Mouse (Mus musculus) colon, adult 2 months (tissue): Measurements from ENCODE around the gene Trim56. TPM values are rescaled to one million over a fixed set of nuclear protein-coding genes. Genes with fewer than 3 reads are reported as not detected.

ENCODE experiments used
- polyA plus RNA-seq: library from polyadenylated mRNA; depleted of rRNA; stranded (reverse); fragments of >200 nt; gene quantifications from 2 replicates; pipeline ENCODE4 v1.2.3, GENCODE M21; 2012; rRNA removed

Trim56 gene
- 15.4 and 16.4 TPM in 2 replicates for polyA plus RNA-seq

GRCm38 (mm10) chr5:137115866-137116847 lies at the start of gene Trim56:
Gene Trim56 (minus strand): TSS chr5:137116209.

GRCm38 (mm10) chr5:137149272-137149882 lies 33.4 kb upstream of the Trim56 start, which contains the start of gene Muc3:
Gene Muc3 (minus strand): TSS chr5:137149322.

GRCm38 (mm10) chr5:137072079-137072960 lies 43.7 kb downstream of the Trim56 start, which contains the start of gene Serpine1:
Gene Serpine1 (minus strand): TSS chr5:137072268.

Other genes starting within 250 kb of the Trim56 start
- gene Col26a1, start 233.0 kb downstream of the Trim56 start, polyA plus RNA-seq: 0.27 and 2.0 TPM in 2 replicates
- gene Ift22, start 208.1 kb downstream of the Trim56 start, polyA plus RNA-seq: 7.9 and 8.7 TPM in 2 replicates
- 159 and 165 TPM in 2 replicates for gene Fis1, start 162.9 kb downstream of the Trim56 start, polyA plus RNA-seq
- gene Cldn15, start 149.6 kb downstream of the Trim56 start, polyA plus RNA-seq: 178 and 190 TPM in 2 replicates
- gene Plod3, start 129.2 kb downstream of the Trim56 start, polyA plus RNA-seq: 46.7 and 47.3 TPM in 2 replicates
- gene Znhit1, start 128.2 kb downstream of the Trim56 start, polyA plus RNA-seq: 101 and 108 TPM in 2 replicates
- 1.5 and 1.7 TPM in 2 replicates for gene Vgf, start 89.8 kb downstream of the Trim56 start, polyA plus RNA-seq
- gene Ap1s1, start 70.1 kb downstream of the Trim56 start, polyA plus RNA-seq: 68.4 and 82.9 TPM in 2 replicates
- gene Serpine1, start 43.9 kb downstream of the Trim56 start, polyA plus RNA-seq: 2.0 and 4.1 TPM in 2 replicates
- gene Muc3, start 33.1 kb upstream of the Trim56 start, polyA plus RNA-seq: 959 and 1,230 TPM in 2 replicates
- 143 and 195 TPM in 2 replicates for gene Muc3a, start 96.2 kb upstream of the Trim56 start, polyA plus RNA-seq
- gene Ache, start 171.3 kb upstream of the Trim56 start, polyA plus RNA-seq: 23.7 and 25.2 TPM in 2 replicates
- gene Ufsp1, start 178.4 kb upstream of the Trim56 start, polyA plus RNA-seq: 26.9 and 29.9 TPM in 2 replicates
- 108 and 120 TPM in 2 replicates for gene Srrt, start 191.5 kb upstream of the Trim56 start, polyA plus RNA-seq
- 34.6 and 35.4 TPM in 2 replicates for gene Trip6, start 198.2 kb upstream of the Trim56 start, polyA plus RNA-seq
- 21.2 and 27.5 TPM in 2 replicates for gene Slc12a9, start 217.4 kb upstream of the Trim56 start, polyA plus RNA-seq
- gene Ephb4, start 233.9 kb upstream of the Trim56 start, polyA plus RNA-seq: 84.2 and 85.0 TPM in 2 replicates